Mouse (Mus musculus) B cell, adult 2 months (primary cell): Measurements from ENCODE around the gene Pde1c.

Experiments
- DNase-seq, 2 experiments: peaks; one replicate each; pipeline ENCODE4 v3.0.0; 2022

Pde1c gene

GRCm38 (mm10) chr6:56441501-56441900 lies 127.4 kb downstream of the Pde1c start:
- DNase-seq, result no peak

- no peak for DNase-seq
Measured at GRCm38 (mm10) chr6:56425846-56426245, 143.1 kb downstream of the Pde1c start.

- no peak for DNase-seq
Measured at GRCm38 (mm10) chr6:56422866-56423265, 146.0 kb downstream of the Pde1c start.

- no peak for DNase-seq
Measured at GRCm38 (mm10) chr6:56416191-56416590, 152.7 kb downstream of the Pde1c start.

GRCm38 (mm10) chr6:56389178-56389577 lies 179.7 kb downstream of the Pde1c start:
- no peak for DNase-seq

- DNase-seq, result no peak
Measured at GRCm38 (mm10) chr6:56376359-56376758, 192.5 kb downstream of the Pde1c start.

GRCm38 (mm10) chr6:56374180-56374579 lies 194.7 kb downstream of the Pde1c start:
- DNase-seq, result no peak

GRCm38 (mm10) chr6:56373753-56374152 lies 195.2 kb downstream of the Pde1c start:
- no peak for DNase-seq

- DNase-seq, result no peak
Measured at GRCm38 (mm10) chr6:56373046-56373751, 195.7 kb downstream of the Pde1c start.

- DNase-seq, result no peak
Measured at GRCm38 (mm10) chr6:56369462-56369861, 199.4 kb downstream of the Pde1c start.

- DNase-seq, result no peak
Measured at GRCm38 (mm10) chr6:56368116-56368515, 200.8 kb downstream of the Pde1c start.

- no peak for DNase-seq
Measured at GRCm38 (mm10) chr6:56367257-56367656, 201.6 kb downstream of the Pde1c start.

GRCm38 (mm10) chr6:56362650-56363049 lies 206.3 kb downstream of the Pde1c start:
- no peak for DNase-seq

GRCm38 (mm10) chr6:56362128-56362545 lies 206.8 kb downstream of the Pde1c start:
- peak in 1 of 2 experiments; percentile 1 for DNase-seq

GRCm38 (mm10) chr6:56361348-56362127 lies 207.4 kb downstream of the Pde1c start:
- DNase-seq, result no peak

- DNase-seq, result no peak
Measured at GRCm38 (mm10) chr6:56360086-56360485, 208.8 kb downstream of the Pde1c start.

GRCm38 (mm10) chr6:56359126-56359525 lies 209.8 kb downstream of the Pde1c start:
- DNase-seq, result no peak

GRCm38 (mm10) chr6:56347207-56347606 lies 221.7 kb downstream of the Pde1c start:
- DNase-seq, result no peak

- no peak for DNase-seq
Measured at GRCm38 (mm10) chr6:56345082-56345481, 223.8 kb downstream of the Pde1c start.

GRCm38 (mm10) chr6:56342005-56342404 lies 226.9 kb downstream of the Pde1c start:
- DNase-seq, result no peak

- no peak for DNase-seq
Measured at GRCm38 (mm10) chr6:56335811-56336446, 233.0 kb downstream of the Pde1c start.

GRCm38 (mm10) chr6:56332149-56332548 lies 236.8 kb downstream of the Pde1c start:
- DNase-seq, result no peak

GRCm38 (mm10) chr6:56331432-56331831 lies 237.5 kb downstream of the Pde1c start:
- no peak for DNase-seq

- DNase-seq, result no peak
Measured at GRCm38 (mm10) chr6:56328103-56328502, 240.8 kb downstream of the Pde1c start.
